Mouse (Mus musculus): ENCODE measurements around the gene Ghdc.

DNA sequence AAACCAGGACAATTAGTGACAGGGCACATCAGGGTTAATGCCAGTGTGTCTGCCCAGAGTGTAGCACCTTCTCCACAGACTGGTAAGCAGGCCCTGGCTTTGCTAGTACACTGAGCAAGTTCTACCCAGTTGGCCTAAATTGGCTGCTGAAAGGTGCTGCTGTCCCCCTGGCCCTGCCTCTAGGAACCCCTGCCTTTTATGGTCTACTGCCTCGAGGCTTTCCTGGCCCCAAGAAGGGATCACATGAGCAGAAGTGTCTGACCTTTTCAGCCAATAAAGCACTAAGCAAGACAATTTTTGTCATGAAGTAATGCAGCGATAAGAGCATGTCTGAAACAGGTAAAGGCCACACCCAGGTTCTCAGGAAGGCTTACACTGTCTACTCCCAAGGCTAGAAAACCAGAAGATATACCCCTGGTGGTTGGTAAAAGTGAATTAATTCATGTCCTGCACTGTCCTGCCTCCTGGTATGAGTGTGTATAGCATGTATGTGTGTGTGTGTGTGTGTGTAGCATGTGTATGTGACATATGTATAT, 48.2 kb downstream of the Ghdc start:
- TF ChIP-seq POLR2A (IDR thresholded peaks at IDR 0.05; ENCODE audit: control insufficient read depth in 1 of 2, insufficient read depth in 1 of 2, low read depth in 1 of 2, low read length in 2 of 2, poor library complexity in 1 of 2), result no peak
- no peak for TF ChIP-seq EP300 (IDR thresholded peaks at IDR 0.05; ENCODE audit: low read depth in 1 of 2, low read length in 2 of 2)
- TF ChIP-seq CTCF (IDR thresholded peaks at IDR 0.05 in 2 of 3, conservative IDR thresholded peaks at IDR 0.05 in 1 of 3; ENCODE audit: control insufficient read depth in 1 of 3, insufficient read depth in 1 of 3, low read depth in 2 of 3, low read length in 3 of 3, poor library complexity in 1 of 3, severe bottlenecking in 1 of 3), result no peak
- no peak for TF ChIP-seq CHD2 (IDR thresholded peaks at IDR 0.05; ENCODE audit: low read length)
- TF ChIP-seq MYC (IDR thresholded peaks at IDR 0.05; ENCODE audit: low read depth, low read length), result no peak; the same call in 1 of the 2 replicates
- no peak for TF ChIP-seq MAX (IDR thresholded peaks at IDR 0.05; ENCODE audit: low read length)
- no peak for TF ChIP-seq RAD21 (IDR thresholded peaks at IDR 0.05; ENCODE audit: low read depth, low read length)
- TF ChIP-seq TCF12 (IDR thresholded peaks at IDR 0.05; ENCODE audit: low read depth, low read length), result no peak
- no peak for TF ChIP-seq RCOR1 (IDR thresholded peaks at IDR 0.05; ENCODE audit: low read depth, low read length)
- TF ChIP-seq NELFE (IDR thresholded peaks at IDR 0.05; ENCODE audit: low read depth, low read length), result no peak
- no peak for TF ChIP-seq E2F4 (IDR thresholded peaks at IDR 0.05; ENCODE audit: borderline replicate concordance, low read depth, low read length)

Data from MEL (cell line).